Mouse (Mus musculus): ENCODE data around the gene Nanp.

- TF ChIP-seq CTCF (conservative IDR thresholded peaks at IDR 0.05; ENCODE audit: insufficient read depth, insufficient read length, low read depth, low read length) (no peak), POLR2A (IDR thresholded peaks at IDR 0.05; ENCODE audit: low read depth, low read length) (no peak)
Measured at GRCm38 (mm10) chr2:151001619-151002175, 37.5 kb downstream of the Nanp start.

Measured in kidney, adult 2 months (tissue).